Mouse (Mus musculus): ENCODE measurements around the gene Mrpl24. TPM values are rescaled to one million over a fixed set of nuclear protein-coding genes. Genes with fewer than 3 reads are reported as not detected.

Gene Mrpl24
- polyA plus RNA-seq, 1 experiment from 2014 or later = 53.5 TPM

DNA sequence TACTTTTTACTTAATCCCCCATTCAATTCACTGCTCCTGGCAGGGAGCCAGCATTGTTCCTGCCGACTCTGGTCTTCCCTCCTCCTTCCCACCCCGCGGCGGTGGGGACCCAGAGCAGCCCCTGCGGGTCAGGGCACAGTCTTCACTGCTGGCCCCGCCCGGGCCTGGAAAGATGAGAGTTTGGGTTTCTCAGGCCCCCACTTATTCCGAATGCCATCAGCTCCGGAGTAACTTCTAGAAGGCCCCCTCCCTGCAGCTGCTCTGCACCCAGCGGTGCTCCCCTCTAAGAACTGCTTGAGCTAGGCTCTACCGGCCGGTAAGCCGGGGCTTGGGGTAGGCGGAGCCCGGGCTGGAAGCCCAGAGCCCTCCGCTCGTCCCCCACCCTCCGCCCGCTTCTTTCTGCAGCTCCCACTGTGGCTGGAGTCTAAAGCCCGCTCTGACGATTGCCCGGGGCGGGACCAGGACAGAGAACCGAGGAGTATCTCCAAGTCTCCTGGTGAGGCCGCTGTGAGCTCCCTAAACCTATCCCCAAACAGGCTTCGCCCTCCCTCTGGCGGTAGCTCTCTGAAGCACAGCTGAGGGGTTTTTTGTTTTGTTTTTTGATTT is 41.4 kb downstream of the Mrpl24 start:
- Histone ChIP-seq H3K27me3 (ENCODE audit: control insufficient read depth, insufficient read depth, low read length) (no peaks in the 10 kb centered on the region), H3K9me3 (ENCODE audit: control insufficient read depth, low read length) (no peaks in the 10 kb centered on the region), H3K4me1 (replicated peaks; ENCODE audit: control insufficient read depth, insufficient read depth, low read length) (0 out of 2 replicates have a peak, but pooled peaks cover 3% of the 10 kb centered on the region), H3K36me3 (replicated peaks; ENCODE audit: control insufficient read depth, insufficient read depth) (no peaks in the 10 kb centered on the region), H3K4me2 (replicated peaks) (peak overlapping the region; percentile 68), H3K9ac (peak overlapping the region; percentile 62), H3K27ac (peak overlapping the region; percentile 84), H3K4me3 (replicated peaks; ENCODE audit: low read length) (peak overlapping the region; percentile 35)
- under 1% methylated on average over 27 of the region's 27 CpGs for WGBS
- DNase-seq (ENCODE audit: low spot score) (peak; percentile 91), ATAC-seq (ENCODE audit: low FRiP score) (peak; percentile 98)

- no peaks in the 10 kb centered on the region for H3K36me3 ChIP-seq (replicated peaks; ENCODE audit: control insufficient read depth, insufficient read depth)
- H3K9ac ChIP-seq = no peak overlapping the region
- H3K27me3 ChIP-seq (ENCODE audit: control insufficient read depth, insufficient read depth, low read length) = no peaks in the 10 kb centered on the region
- under 1% methylated on average over 21 of the region's 21 CpGs for WGBS
- peak; percentile 79 for DNase-seq (ENCODE audit: low spot score)
- peaks cover 27% of the 10 kb centered on the region; the same call in 1 of the 2 replicates for H3K4me1 ChIP-seq (replicated peaks; ENCODE audit: control insufficient read depth, insufficient read depth, low read length)
- peak overlapping the region; percentile 78 for H3K4me2 ChIP-seq (replicated peaks)
- ATAC-seq (ENCODE audit: low FRiP score) = no peak
- H3K9me3 ChIP-seq (ENCODE audit: control insufficient read depth, low read length) = no peaks in the 10 kb centered on the region
- H3K4me3 ChIP-seq (replicated peaks; ENCODE audit: low read length) = peak overlapping the region; percentile 47
- no peak overlapping the region for H3K27ac ChIP-seq
Observed at GRCm38 (mm10) chr3:87970184-87970938, 51.1 kb downstream of the Mrpl24 start.

GRCm38 (mm10) chr3:87970939-87971488 is 51.7 kb downstream of the Mrpl24 start, which contains the start of gene Nes:
Nes (plus strand) TSS chr3:87971078.
- WGBS = 0% methylated on average over 44 of the region's 44 CpGs

DNA sequence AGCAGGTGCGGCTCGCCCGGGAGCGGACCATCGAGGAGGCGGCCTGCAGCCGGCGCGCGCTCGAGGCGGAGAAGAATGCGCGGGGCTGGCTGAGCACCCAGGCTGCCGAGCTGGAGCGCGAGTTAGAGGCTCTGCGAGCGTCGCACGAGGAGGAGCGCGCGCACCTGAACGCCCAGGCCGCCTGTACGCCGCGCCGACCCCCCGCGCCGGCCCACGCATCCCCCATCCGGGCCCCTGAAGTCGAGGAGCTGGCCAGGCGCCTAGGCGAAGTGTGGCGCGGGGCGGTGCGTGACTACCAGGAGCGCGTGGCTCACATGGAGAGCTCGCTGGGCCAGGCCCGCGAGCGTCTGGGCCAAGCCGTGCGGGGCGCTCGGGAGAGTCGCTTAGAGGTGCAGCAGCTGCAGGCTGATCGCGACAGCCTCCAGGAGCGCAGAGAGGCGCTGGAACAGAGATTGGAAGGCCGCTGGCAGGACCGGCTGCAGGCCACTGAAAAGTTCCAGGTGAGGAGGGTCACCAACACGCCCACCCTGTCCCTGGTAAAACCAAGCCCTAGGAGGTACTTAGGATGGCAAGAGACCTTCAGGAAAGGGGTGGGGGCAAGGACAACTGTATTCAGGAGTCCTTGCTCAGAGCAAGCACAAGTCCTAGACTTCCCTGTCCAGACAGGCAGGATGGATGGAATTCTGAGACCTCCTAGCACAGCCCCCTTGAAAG is 52.3 kb downstream of the Mrpl24 start:
- Histone ChIP-seq H3K36me3 (replicated peaks; ENCODE audit: control insufficient read depth, insufficient read depth) (peaks cover 6% of the 10 kb centered on the region; the same call in 1 of the 2 replicates), H3K9ac (peak overlapping the region; percentile 69), H3K4me3 (replicated peaks; ENCODE audit: low read length) (peak overlapping the region; percentile 47), H3K4me1 (replicated peaks; ENCODE audit: control insufficient read depth, insufficient read depth, low read length) (peaks cover 27% of the 10 kb centered on the region; the same call in 1 of the 2 replicates), H3K9me3 (ENCODE audit: control insufficient read depth, low read length) (no peaks in the 10 kb centered on the region), H3K27ac (peak overlapping the region; percentile 44), H3K4me2 (replicated peaks) (peak overlapping the region; percentile 78), H3K27me3 (ENCODE audit: control insufficient read depth, insufficient read depth, low read length) (no peaks in the 10 kb centered on the region)
- ATAC-seq (ENCODE audit: low FRiP score) = peak; percentile 38; the same call in 1 of the 2 replicates
- no peak for DNase-seq (ENCODE audit: low spot score)
- under 1% methylated on average over 52 of the region's 60 CpGs for WGBS

More at GRCm38 (mm10) chr3:87970939-87971488, 51.7 kb downstream of the Mrpl24 start, which contains the start of gene Nes:
- Histone ChIP-seq H3K4me2 (replicated peaks) (peak within 1 kb of the TSS; percentile 78), H3K9ac (peak within 1 kb of the TSS; percentile 69), H3K36me3 (replicated peaks; ENCODE audit: control insufficient read depth, insufficient read depth) (peaks cover 5% of the 10 kb centered on the region; the same call in 1 of the 2 replicates), H3K27ac (peak within 1 kb of the TSS; percentile 44), H3K9me3 (ENCODE audit: control insufficient read depth, low read length) (no peaks in the 10 kb centered on the region), H3K4me3 (replicated peaks; ENCODE audit: low read length) (peak within 1 kb of the TSS; percentile 47), H3K4me1 (replicated peaks; ENCODE audit: control insufficient read depth, insufficient read depth, low read length) (peaks cover 27% of the 10 kb centered on the region; the same call in 1 of the 2 replicates), H3K27me3 (ENCODE audit: control insufficient read depth, insufficient read depth, low read length) (no peaks in the 10 kb centered on the region)
- peak; percentile 44 for ATAC-seq (ENCODE audit: low FRiP score)
- peak; percentile 82 for DNase-seq (ENCODE audit: low spot score)

- no peaks in the 10 kb centered on the region for H3K27me3 ChIP-seq (ENCODE audit: control insufficient read depth, insufficient read depth, low read length)
- peaks cover 27% of the 10 kb centered on the region; the same call in 1 of the 2 replicates for H3K4me1 ChIP-seq (replicated peaks; ENCODE audit: control insufficient read depth, insufficient read depth, low read length)
- H3K9ac ChIP-seq = peak overlapping the region; percentile 69
- H3K36me3 ChIP-seq (replicated peaks; ENCODE audit: control insufficient read depth, insufficient read depth) = peaks cover 6% of the 10 kb centered on the region; the same call in 1 of the 2 replicates
- no peaks in the 10 kb centered on the region for H3K9me3 ChIP-seq (ENCODE audit: control insufficient read depth, low read length)
- ATAC-seq (ENCODE audit: low FRiP score) (0 out of 2 replicates have a peak, but pooled peaks have one; percentile 68), DNase-seq (ENCODE audit: low spot score) (no peak)
- peak overlapping the region; percentile 49 for H3K27ac ChIP-seq
- 1% methylated on average over 8 of the region's 8 CpGs for WGBS
- H3K4me3 ChIP-seq (replicated peaks; ENCODE audit: low read length) = peak overlapping the region; percentile 47
- H3K4me2 ChIP-seq (replicated peaks) = peak overlapping the region; percentile 78
Observed at GRCm38 (mm10) chr3:87972203-87972664, 52.9 kb downstream of the Mrpl24 start.

DNA sequence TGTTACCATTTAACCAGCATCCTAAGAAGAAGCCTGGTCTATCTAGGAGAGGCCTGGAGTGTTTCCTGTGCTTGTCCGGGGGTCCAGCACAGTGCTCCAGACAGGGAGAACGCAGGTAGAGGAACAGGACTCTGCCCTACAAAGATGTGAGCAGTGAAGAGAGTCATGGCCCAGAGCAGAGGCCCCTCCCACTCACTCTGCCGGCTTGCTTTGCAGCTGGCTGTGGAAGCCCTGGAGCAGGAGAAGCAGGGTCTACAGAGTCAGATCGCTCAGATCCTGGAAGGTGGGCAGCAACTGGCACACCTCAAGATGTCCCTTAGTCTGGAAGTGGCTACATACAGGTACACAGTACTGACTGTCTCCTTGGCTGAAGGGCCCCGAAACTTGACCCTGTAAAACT is 53.5 kb downstream of the Mrpl24 start:
- Histone ChIP-seq H3K4me2 (replicated peaks) (peak overlapping the region; percentile 78), H3K27ac (peak overlapping the region; percentile 78), H3K36me3 (replicated peaks; ENCODE audit: control insufficient read depth, insufficient read depth) (peaks cover 6% of the 10 kb centered on the region; the same call in 1 of the 2 replicates), H3K27me3 (ENCODE audit: control insufficient read depth, insufficient read depth, low read length) (no peaks in the 10 kb centered on the region), H3K9ac (peak overlapping the region; percentile 69), H3K9me3 (ENCODE audit: control insufficient read depth, low read length) (no peaks in the 10 kb centered on the region), H3K4me1 (replicated peaks; ENCODE audit: control insufficient read depth, insufficient read depth, low read length) (peaks cover 27% of the 10 kb centered on the region; the same call in 1 of the 2 replicates), H3K4me3 (replicated peaks; ENCODE audit: low read length) (peak overlapping the region; percentile 47)
- WGBS = 13% methylated on average over 5 of the region's 5 CpGs
- ATAC-seq (ENCODE audit: low FRiP score) = no peak
- no peak for DNase-seq (ENCODE audit: low spot score)

Other genes with a start within 250 kb of the Mrpl24 start
- gene Lrrc71, start 170.9 kb upstream of the Mrpl24 start, polyA plus RNA-seq (2014; fragmentation: Nextera tagmentation; extraction: Ambion mirVana) = 0.54 and 0.89 TPM in 2 replicates
- gene Ntrk1, start 124.3 kb upstream of the Mrpl24 start, polyA plus RNA-seq (2014; fragmentation: Nextera tagmentation; extraction: Ambion mirVana) = 1.7 and 4.3 TPM in 2 replicates
- gene Insrr, start 122.6 kb upstream of the Mrpl24 start, polyA plus RNA-seq (2014; fragmentation: Nextera tagmentation; extraction: Ambion mirVana) = 0.52 and 1.3 TPM in 2 replicates
- gene Pear1, start 95.2 kb upstream of the Mrpl24 start, polyA plus RNA-seq (2014; fragmentation: Nextera tagmentation; extraction: Ambion mirVana) = 9.9 and 10.2 TPM in 2 replicates
- not detected in 2 replicates for gene Sh2d2a, start 72.8 kb upstream of the Mrpl24 start, polyA plus RNA-seq (2014; fragmentation: Nextera tagmentation; extraction: Ambion mirVana)
- 15.5 and 17.2 TPM in 2 replicates for gene Prcc, start 33.9 kb upstream of the Mrpl24 start, polyA plus RNA-seq (2014; fragmentation: Nextera tagmentation; extraction: Ambion mirVana)
- 163 and 179 TPM in 2 replicates for gene Hdgf, start 13.2 kb upstream of the Mrpl24 start, polyA plus RNA-seq (2014; fragmentation: Nextera tagmentation; extraction: Ambion mirVana)
- 17.0 and 18.5 TPM in 2 replicates for gene Isg20l2, start 10.8 kb downstream of the Mrpl24 start, polyA plus RNA-seq (2014; fragmentation: Nextera tagmentation; extraction: Ambion mirVana)
- 15.8 and 18.1 TPM in 2 replicates for gene Rrnad1, start 11.2 kb downstream of the Mrpl24 start, polyA plus RNA-seq (2014; fragmentation: Nextera tagmentation; extraction: Ambion mirVana)
- 48.7 and 56.4 TPM in 2 replicates for gene Crabp2, start 29.2 kb downstream of the Mrpl24 start, polyA plus RNA-seq (2014; fragmentation: Nextera tagmentation; extraction: Ambion mirVana)
- gene Nes, start 51.6 kb downstream of the Mrpl24 start, polyA plus RNA-seq (2014; fragmentation: Nextera tagmentation; extraction: Ambion mirVana) = 20.5 and 20.7 TPM in 2 replicates
- 89.1 and 99.3 TPM in 2 replicates for gene Bcan, start 80.7 kb downstream of the Mrpl24 start, polyA plus RNA-seq (2014; fragmentation: Nextera tagmentation; extraction: Ambion mirVana)
- gene Hapln2, start 108.1 kb downstream of the Mrpl24 start, polyA plus RNA-seq (2014; fragmentation: Nextera tagmentation; extraction: Ambion mirVana) = 0.41 and 0.67 TPM in 2 replicates
- 29.8 and 30.4 TPM in 2 replicates for gene Gpatch4, start 123.6 kb downstream of the Mrpl24 start, polyA plus RNA-seq (2014; fragmentation: Nextera tagmentation; extraction: Ambion mirVana)
- gene Naxe, start 139.0 kb downstream of the Mrpl24 start, polyA plus RNA-seq (2014; fragmentation: Nextera tagmentation; extraction: Ambion mirVana) = 152 and 167 TPM in 2 replicates
- gene Ttc24, start 158.8 kb downstream of the Mrpl24 start, polyA plus RNA-seq (2014; fragmentation: Nextera tagmentation; extraction: Ambion mirVana) = not detected in 2 replicates
- 2.4 and 3.1 TPM in 2 replicates for gene Iqgap3, start 162.5 kb downstream of the Mrpl24 start, polyA plus RNA-seq (2014; fragmentation: Nextera tagmentation; extraction: Ambion mirVana)
- 20.4 and 22.4 TPM in 2 replicates for gene Mef2d, start 222.9 kb downstream of the Mrpl24 start, polyA plus RNA-seq (2014; fragmentation: Nextera tagmentation; extraction: Ambion mirVana)

All from hindbrain, embryonic 14.5 days (tissue).